Mouse (Mus musculus) liver, embryonic 16.5 days (tissue): ENCODE data around the gene Sypl2. TPM values are rescaled to one million over a fixed set of nuclear protein-coding genes. Genes with fewer than 3 reads are reported as not detected.

Source experiments
- ATAC-seq: fragments of 200-750 bp; cut with Nextera tagmentation; 2 replicates; pipeline ENCODE4 v1.8.0; 2017; ENCODE audit warnings: low read depth, mild to moderate bottlenecking, moderate number of reproducible peaks, moderate library complexity
- H3K27ac ChIP-seq: fragments of 300-500 bp; sonication (generic); 2 replicates; pipeline ENCODE4 v1.5.1; 2014; ENCODE audit warnings: mild to moderate bottlenecking, low read length
- H3K27me3 ChIP-seq: fragments of 300-500 bp; sonication (generic); 2 replicates; pipeline ENCODE4 v1.6.1; 2014; ENCODE audit warnings: low read depth, low read length, mixed read lengths; ENCODE audit not compliant: control insufficient read depth, insufficient read depth
- H3K36me3 ChIP-seq: fragments of 300-500 bp; sonication (generic); 2 replicates; pipeline ENCODE4 v1.6.1; 2014; ENCODE audit warnings: mild to moderate bottlenecking; ENCODE audit not compliant: control insufficient read depth, insufficient read depth
- H3K4me1 ChIP-seq: fragments of 300-500 bp; sonication (generic); 2 replicates; pipeline ENCODE4 v1.6.1; 2014; ENCODE audit warnings: low read depth, low read length, mixed read lengths; ENCODE audit not compliant: control insufficient read depth
- H3K4me2 ChIP-seq: fragments of 300-500 bp; sonication (generic); 2 replicates; pipeline ENCODE4 v1.6.1; 2014; ENCODE audit warnings: low read depth, low read length, mixed read lengths
- H3K4me3 ChIP-seq: fragments of 300-500 bp; sonication (generic); 2 replicates; pipeline ENCODE4 v1.5.1; 2014; ENCODE audit warnings: low read depth, mild to moderate bottlenecking, low read length
- H3K9ac ChIP-seq: fragments of 300-500 bp; sonication (generic); 2 replicates; pipeline ENCODE4 v1.6.1; 2014; ENCODE audit warnings: low read depth, low read length
- H3K9me3 ChIP-seq: fragments of 300-500 bp; sonication (generic); replicated peaks from 2 replicates; pipeline ENCODE4 v1.6.1; 2016; ENCODE audit warnings: low read length; ENCODE audit not compliant: control insufficient read depth
- WGBS: fragments of 180-500 bp; shearing (Covaris S2); extraction: QIAGEN DNeasy Blood & Tissue Kit; methylation state at CpG from one replicate; pipeline ENCODE4 v1.1.7; 2014; ENCODE audit not compliant: insufficient replicate concordance; 5-methylcytosine and 5-hydroxymethylcytosine counted together
- polyA plus RNA-seq: library from polyadenylated mRNA; unstranded; fragments of >200 nt; fragmentation: Nextera tagmentation; extraction: Ambion mirVana; gene quantifications from 2 replicates; pipeline ENCODE4 v1.2.1, GENCODE M21; 2015

Sypl2 gene
- polyA plus RNA-seq, 1 experiment from 2014 or later: 0.71 TPM

GRCm38 (mm10) chr3:108209536-108209935, 16.9 kb downstream of the Sypl2 start:
- H3K4me2 ChIP-seq: peak overlapping the region; percentile 94
- WGBS: 11% methylated on average over 8 of the region's 8 CpGs
- no peaks in the 10 kb centered on the region; the same call in 1 of the 2 replicates for H3K27me3 ChIP-seq
- peak overlapping the region; percentile 78 for H3K9ac ChIP-seq
- H3K4me1 ChIP-seq: peaks cover 18% of the 10 kb centered on the region
- no peaks in the 10 kb centered on the region for H3K9me3 ChIP-seq
- H3K27ac ChIP-seq: no peak overlapping the region
- no peaks in the 10 kb centered on the region for H3K36me3 ChIP-seq
- no peak for ATAC-seq
- peak overlapping the region; percentile 77 for H3K4me3 ChIP-seq

GRCm38 (mm10) chr3:108209001-108209400, 17.4 kb downstream of the Sypl2 start:
- Histone ChIP-seq H3K27ac (no peak overlapping the region), H3K9me3 (no peaks in the 10 kb centered on the region), H3K4me2 (peak overlapping the region; percentile 94), H3K36me3 (no peaks in the 10 kb centered on the region), H3K4me1 (peaks cover 18% of the 10 kb centered on the region), H3K27me3 (no peaks in the 10 kb centered on the region), H3K4me3 (no peak overlapping the region), H3K9ac (no peak overlapping the region)
- no peak for ATAC-seq
- WGBS: 67% methylated on average over 3 of the region's 3 CpGs

GRCm38 (mm10) chr3:108206731-108207375, 19.6 kb downstream of the Sypl2 start:
- Histone ChIP-seq H3K4me3 (no peak overlapping the region), H3K36me3 (no peaks in the 10 kb centered on the region), H3K9me3 (no peaks in the 10 kb centered on the region), H3K27ac (no peak overlapping the region), H3K4me1 (peaks cover 18% of the 10 kb centered on the region), H3K27me3 (no peaks in the 10 kb centered on the region), H3K9ac (no peak overlapping the region), H3K4me2 (no peak overlapping the region)
- no peak for ATAC-seq
- WGBS: 74% methylated on average over 15 of the region's 15 CpGs

GRCm38 (mm10) chr3:108205601-108206000, 20.8 kb downstream of the Sypl2 start:
- Histone ChIP-seq H3K27me3 (no peaks in the 10 kb centered on the region), H3K4me1 (peaks cover 18% of the 10 kb centered on the region), H3K9ac (no peak overlapping the region), H3K4me3 (no peak overlapping the region), H3K27ac (no peak overlapping the region), H3K4me2 (no peak overlapping the region), H3K9me3 (no peaks in the 10 kb centered on the region), H3K36me3 (no peaks in the 10 kb centered on the region)
- no peak for ATAC-seq
- 76% methylated on average over 8 of the region's 8 CpGs for WGBS

- Histone ChIP-seq H3K27ac (no peak overlapping the region), H3K36me3 (no peaks in the 10 kb centered on the region), H3K4me1 (peaks cover 20% of the 10 kb centered on the region), H3K27me3 (no peaks in the 10 kb centered on the region), H3K4me2 (no peak overlapping the region), H3K9me3 (no peaks in the 10 kb centered on the region), H3K4me3 (no peak overlapping the region), H3K9ac (no peak overlapping the region)
- 72% methylated on average over 11 of the region's 11 CpGs for WGBS
- ATAC-seq: no peak
Observed at GRCm38 (mm10) chr3:108204470-108204869, 22.0 kb downstream of the Sypl2 start.

- no peak overlapping the region for H3K4me2 ChIP-seq
- H3K36me3 ChIP-seq: no peaks in the 10 kb centered on the region
- H3K9ac ChIP-seq: no peak overlapping the region
- no peaks in the 10 kb centered on the region for H3K9me3 ChIP-seq
- no peak for ATAC-seq
- no peak overlapping the region for H3K4me3 ChIP-seq
- H3K27ac ChIP-seq: no peak overlapping the region
- no peaks in the 10 kb centered on the region for H3K27me3 ChIP-seq
- H3K4me1 ChIP-seq: peaks cover 15% of the 10 kb centered on the region
- 72% methylated on average over 11 of the region's 11 CpGs for WGBS
Observed at GRCm38 (mm10) chr3:108203621-108204325, 22.7 kb downstream of the Sypl2 start.

GRCm38 (mm10) chr3:108203212-108203611, 23.2 kb downstream of the Sypl2 start:
- H3K27ac ChIP-seq: no peak overlapping the region
- no peak overlapping the region for H3K9ac ChIP-seq
- H3K4me2 ChIP-seq: no peak overlapping the region
- H3K36me3 ChIP-seq: no peaks in the 10 kb centered on the region
- no peaks in the 10 kb centered on the region for H3K27me3 ChIP-seq
- 83% methylated on average over 13 of the region's 13 CpGs for WGBS
- H3K4me1 ChIP-seq: peaks cover 15% of the 10 kb centered on the region
- no peak for ATAC-seq
- no peak overlapping the region for H3K4me3 ChIP-seq
- no peaks in the 10 kb centered on the region for H3K9me3 ChIP-seq

GRCm38 (mm10) chr3:108202506-108202905, 23.9 kb downstream of the Sypl2 start:
- Histone ChIP-seq H3K36me3 (no peaks in the 10 kb centered on the region), H3K4me1 (peaks cover 15% of the 10 kb centered on the region), H3K4me3 (no peak overlapping the region), H3K4me2 (no peak overlapping the region), H3K27me3 (no peaks in the 10 kb centered on the region), H3K9ac (no peak overlapping the region), H3K9me3 (no peaks in the 10 kb centered on the region), H3K27ac (no peak overlapping the region)
- no peak for ATAC-seq
